Mouse (Mus musculus) left cerebral cortex, adult 2 months (tissue): ENCODE results near the gene Grhpr. TPM values are rescaled to one million over a fixed set of nuclear protein-coding genes. Genes with fewer than 3 reads are reported as not detected.
A peak's percentile ranks its signal among the peaks of the same experiment; 100 is the strongest.
"Not testable (repeated sequence)": the region's sequence is repeated elsewhere in the genome, so short reads cannot be mapped to it uniquely, and the experiment has no call there.

Experiments
- DNase-seq, 2 experiments: peaks; one replicate each; pipeline ENCODE4 v3.0.0; 2021 to 2022; ENCODE audit warnings: low spot score in 2 of 2, mixed read lengths in 1 of 2; ENCODE audit errors: extremely low spot score in 1 of 2
- H3K27ac ChIP-seq: fragments of 200-600 bp; 2 replicates; pipeline ENCODE4 v1.8.1; 2022
- H3K4me3 ChIP-seq: fragments of 200-600 bp; 2 replicates; pipeline ENCODE4 v1.8.1; 2022
- CTCF ChIP-seq: fragments of 200-600 bp; IDR thresholded peaks from 2 replicates; pipeline ENCODE4 v1.8.1; 2022; ENCODE audit warnings: antibody characterized with exemption, mild to moderate bottlenecking, moderate library complexity
- intact Hi-C: fragments of 180-260 bp; cut with DNase I; formaldehyde crosslinking; loops from one replicate; pipeline ENCODE4 v1.15.1; 2025
- total RNA-seq, 2 experiments: library from RNA; stranded (reverse); gene quantifications; 2 replicates each; pipeline ENCODE4 v1.2.3; 2021

Gene Grhpr
- total RNA-seq, 2 experiments from 2014 or later = 27.3 to 28.7 TPM

DNA sequence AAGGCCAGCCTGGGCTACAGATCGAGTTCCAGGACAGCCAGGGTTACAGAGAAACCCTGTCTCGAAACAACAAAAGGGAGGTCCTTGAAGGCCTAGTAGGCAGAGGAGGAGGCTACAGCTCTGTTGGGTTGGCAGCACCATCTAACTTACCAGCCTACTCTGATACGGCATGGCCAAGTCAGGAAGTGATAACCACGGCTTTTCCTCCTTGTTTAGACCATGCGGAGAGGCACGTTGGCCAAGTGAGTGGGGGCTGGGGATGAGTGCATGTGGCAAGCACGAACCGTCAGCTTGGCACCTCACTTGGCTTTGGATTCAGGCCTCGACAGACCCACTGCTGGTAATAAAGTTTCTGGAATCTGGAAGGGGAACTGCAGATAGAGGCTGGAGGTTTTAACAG lies 51.4 kb downstream of the Grhpr start:
- no peak for DNase-seq
- H3K4me3 ChIP-seq = no peak overlapping the region
- intact Hi-C loops = no loop called here
- no peak overlapping the region for H3K27ac ChIP-seq
- no peak for TF ChIP-seq CTCF

GRCm38 (mm10) chr4:45034693-45035628 lies 53.8 kb downstream of the Grhpr start:
- intact Hi-C loops = no loop called here
- H3K4me3 ChIP-seq = no peak overlapping the region
- TF ChIP-seq CTCF = no peak
- no peak for DNase-seq
- H3K27ac ChIP-seq = no peak overlapping the region

GRCm38 (mm10) chr4:45036048-45036447 lies 54.9 kb downstream of the Grhpr start:
- no peak for TF ChIP-seq CTCF
- DNase-seq = no peak
- intact Hi-C loops = no loop called here
- Histone ChIP-seq H3K4me3 (no peak overlapping the region), H3K27ac (no peak overlapping the region)

- intact Hi-C loops = no loop called here
- no peak for TF ChIP-seq CTCF
- Histone ChIP-seq H3K4me3 (no peak overlapping the region), H3K27ac (no peak overlapping the region)
- DNase-seq = no peak
Observed at GRCm38 (mm10) chr4:45036571-45036970, 55.4 kb downstream of the Grhpr start.

- Histone ChIP-seq H3K4me3 (no peak overlapping the region), H3K27ac (no peak overlapping the region)
- no peak for DNase-seq
- TF ChIP-seq CTCF = no peak
- intact Hi-C loops = no loop called here
Observed at GRCm38 (mm10) chr4:45037455-45038410, 56.5 kb downstream of the Grhpr start.

GRCm38 (mm10) chr4:45038879-45039278 lies 57.7 kb downstream of the Grhpr start:
- intact Hi-C loops, DNase-seq: not testable (repeated sequence)
- TF ChIP-seq CTCF = peak; percentile 37

DNA sequence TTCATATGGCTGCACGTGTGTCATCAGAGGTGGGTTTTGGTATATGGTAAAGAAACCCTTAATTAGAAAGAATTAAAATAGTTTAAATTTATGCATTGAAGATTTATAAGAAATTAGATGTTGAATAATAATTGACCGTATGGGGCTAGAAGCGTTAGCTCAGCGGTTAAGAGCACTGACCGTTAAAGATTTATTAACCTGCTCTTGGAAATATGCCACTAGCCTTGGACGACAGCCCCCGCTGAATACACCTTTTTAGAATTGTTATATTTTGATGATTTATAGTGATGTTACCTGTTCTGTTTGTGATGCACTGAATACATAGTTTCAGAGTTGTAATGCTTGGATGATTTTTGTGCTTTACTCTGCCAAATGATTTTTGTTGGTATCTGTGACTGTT lies 58.4 kb downstream of the Grhpr start:
- intact Hi-C loops, DNase-seq, H3K4me3 ChIP-seq, H3K27ac ChIP-seq: not testable (repeated sequence)

More at GRCm38 (mm10) chr4:45038879-45039278, 57.7 kb downstream of the Grhpr start:
- not testable (repeated sequence) for H3K4me3 ChIP-seq, H3K27ac ChIP-seq

Other genes starting within 250 kb of the Grhpr start
- 10 to 100 TPM; 63.1 to 71.7 TPM for gene Zcchc7, start 225.5 kb upstream of the Grhpr start, total RNA-seq
- 1 to 10 TPM; 7.8 to 8.3 TPM for gene Zbtb5, start 31.0 kb downstream of the Grhpr start, total RNA-seq
- 10 to 100 TPM; 10.1 to 10.3 TPM for gene Polr1e, start 37.2 kb downstream of the Grhpr start, total RNA-seq
- gene Fbxo10, start 103.2 kb downstream of the Grhpr start, total RNA-seq = 10 to 100 TPM; 33.1 to 34.8 TPM
- gene Tomm5, start 126.7 kb downstream of the Grhpr start, total RNA-seq = 10 to 100 TPM; 64.9 to 72.4 TPM
- gene Frmpd1, start 203.5 kb downstream of the Grhpr start, total RNA-seq = 10 to 100 TPM; 12.9 to 13.0 TPM